Mouse (Mus musculus) kidney, postnatal 0 days (tissue): Measurements from ENCODE around the gene Gm20517. TPM values are rescaled to one million over a fixed set of nuclear protein-coding genes. Genes with fewer than 3 reads are reported as not detected.

Experiments used
- ATAC-seq: fragments of 200-750 bp; cut with Nextera tagmentation; replicated peaks from 2 replicates; pipeline ENCODE4 v1.8.0; 2017; ENCODE audit warnings: low read depth, moderate number of reproducible peaks, moderate TSS enrichment, moderate library complexity; ENCODE audit not compliant: low FRiP score
- DNase-seq: peaks from one replicate; pipeline ENCODE4 v3.0.0-alpha.2; 2016; ENCODE audit warnings: low spot score
- H3K27ac ChIP-seq: fragments of 300-500 bp; sonication (generic); 2 replicates; pipeline ENCODE4 v1.5.1; 2014; ENCODE audit warnings: mild to moderate bottlenecking
- H3K27me3 ChIP-seq: fragments of 300-500 bp; sonication (generic); 2 replicates; pipeline ENCODE4 v1.6.1; 2014; ENCODE audit warnings: low read length, mixed read lengths; ENCODE audit not compliant: insufficient read depth
- H3K36me3 ChIP-seq: fragments of 300-500 bp; sonication (generic); 2 replicates; pipeline ENCODE4 v1.6.1; 2014; ENCODE audit warnings: low read length, mixed read lengths; ENCODE audit not compliant: insufficient read depth
- H3K4me1 ChIP-seq: fragments of 300-500 bp; sonication (generic); replicated peaks from 2 replicates; pipeline ENCODE4 v1.6.1; 2014; ENCODE audit warnings: antibody characterized with exemption, low read length, mixed read lengths; ENCODE audit not compliant: insufficient read depth
- H3K4me2 ChIP-seq: fragments of 300-500 bp; sonication (generic); 2 replicates; pipeline ENCODE4 v1.6.1; 2014; ENCODE audit warnings: mild to moderate bottlenecking, low read length, moderate library complexity, mixed read lengths
- H3K4me3 ChIP-seq: fragments of 300-500 bp; sonication (generic); replicated peaks from 2 replicates; pipeline ENCODE4 v1.5.1; 2014; ENCODE audit warnings: low read depth, low read length
- H3K9ac ChIP-seq: fragments of 300-500 bp; sonication (generic); 2 replicates; pipeline ENCODE4 v1.6.1; 2014; ENCODE audit warnings: low read depth, low read length
- H3K9me3 ChIP-seq: fragments of 300-500 bp; sonication (generic); replicated peaks from 2 replicates; pipeline ENCODE4 v1.6.1; 2016; ENCODE audit warnings: low read length, inconsistent platforms, mixed read lengths
- CTCF ChIP-seq: IDR thresholded peaks from 2 replicates; pipeline ENCODE4 v1.5.1; 2016; ENCODE audit warnings: antibody characterized with exemption, low read depth, mild to moderate bottlenecking, moderate library complexity
- WGBS: fragments of 180-500 bp; shearing (Covaris S2); extraction: QIAGEN DNeasy Blood & Tissue Kit; methylation state at CpG from one replicate; pipeline ENCODE4 v1.1.7; 2014; 5-methylcytosine and 5-hydroxymethylcytosine counted together
- polyA plus RNA-seq: library from polyadenylated mRNA; unstranded; fragments of >200 nt; fragmentation: Nextera tagmentation; extraction: Ambion mirVana; gene quantifications from 2 replicates; pipeline ENCODE4 v1.2.1, GENCODE M21; 2015

The Gm20517 gene
- polyA plus RNA-seq, 1 experiment from 2014 or later: 1.8 TPM

- Histone ChIP-seq H3K9ac (no peak within 1 kb of the TSS), H3K27me3 (no peaks in the 10 kb centered on the region), H3K4me2 (no peak within 1 kb of the TSS), H3K4me1 (no peaks in the 10 kb centered on the region), H3K36me3 (no peaks in the 10 kb centered on the region), H3K27ac (no peak within 1 kb of the TSS), H3K9me3 (no peaks in the 10 kb centered on the region), H3K4me3 (no peak within 1 kb of the TSS)
- WGBS: 62% methylated on average over 11 of the region's 11 CpGs
- no peak for DNase-seq
- TF ChIP-seq CTCF: no peak
- no peak for ATAC-seq
Measured at GRCm38 (mm10) chr17:47726566-47726965, 115.2 kb downstream of the Gm20517 start, which contains the start of gene Pgc. Gene Pgc, plus strand, starts transcription at chr17:47726842.

DNA sequence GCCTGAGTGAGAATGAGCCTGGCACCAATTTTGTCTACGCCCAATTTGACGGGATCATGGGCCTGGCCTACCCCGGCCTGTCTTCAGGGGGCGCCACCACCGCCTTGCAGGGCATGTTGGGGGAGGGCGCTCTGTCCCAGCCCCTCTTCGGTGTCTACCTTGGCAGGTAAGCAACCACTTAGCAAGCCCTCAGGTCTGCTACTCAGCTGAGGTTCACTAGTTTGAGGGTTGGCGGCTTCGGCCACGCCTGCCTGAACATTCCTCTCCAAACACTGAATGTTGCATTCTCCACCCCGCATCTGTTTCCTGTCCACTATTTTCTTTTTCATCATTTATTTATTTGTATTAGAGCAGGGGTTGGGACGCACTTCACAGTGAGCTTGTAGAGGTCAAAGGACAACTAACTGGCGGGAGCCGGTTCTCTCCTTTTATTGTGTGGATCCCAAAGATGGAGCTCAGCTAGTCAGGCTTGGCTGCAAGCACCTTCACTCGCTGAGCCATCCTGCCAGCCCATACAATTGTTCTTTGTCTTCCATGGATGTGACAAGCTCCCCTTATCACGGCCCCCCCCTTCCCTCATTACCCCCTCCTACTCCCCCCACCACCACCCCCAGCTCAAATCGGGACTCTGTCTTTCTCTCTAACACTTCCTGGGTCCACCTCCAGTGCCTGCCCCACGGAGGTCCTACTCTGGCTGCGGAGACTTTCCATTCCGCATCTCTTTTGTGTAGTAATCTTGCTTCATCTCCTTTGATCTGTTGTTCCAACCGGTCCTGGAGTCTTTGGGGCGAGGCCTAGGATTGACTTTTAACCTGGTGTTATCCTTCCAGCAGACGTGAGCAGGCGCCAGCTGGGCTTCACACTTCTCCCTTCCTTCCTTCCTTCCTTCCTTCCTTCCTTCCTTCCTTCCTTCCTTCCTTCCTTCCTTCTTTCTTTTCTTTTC, 119.5 kb downstream of the Gm20517 start:
- Histone ChIP-seq H3K27me3 (no peaks in the 10 kb centered on the region), H3K9ac (no peak overlapping the region), H3K4me2 (no peak overlapping the region), H3K27ac (no peak overlapping the region), H3K9me3 (no peaks in the 10 kb centered on the region), H3K36me3 (no peaks in the 10 kb centered on the region), H3K4me1 (no peaks in the 10 kb centered on the region), H3K4me3 (no peak overlapping the region)
- DNase-seq: peak; percentile 61
- 44% methylated on average over 24 of the region's 24 CpGs for whole genome bisulfite sequencing
- TF ChIP-seq CTCF: peak; percentile 47
- peak; percentile 60 for ATAC-seq

Other genes with a start within 250 kb of the Gm20517 start
- gene Mrps10, start 242.7 kb upstream of the Gm20517 start, polyA plus RNA-seq: 84.4 and 86.9 TPM in 2 replicates
- 6.0 and 6.3 TPM in 2 replicates for gene Guca1b, start 226.2 kb upstream of the Gm20517 start, polyA plus RNA-seq
- 3.9 and 4.5 TPM in 2 replicates for gene Guca1a, start 211.0 kb upstream of the Gm20517 start, polyA plus RNA-seq
- 2.2 and 2.4 TPM in 2 replicates for gene AI661453, start 175.0 kb upstream of the Gm20517 start, polyA plus RNA-seq
- 0.45 and 0.47 TPM in 2 replicates for gene 1700001C19Rik, start 174.2 kb upstream of the Gm20517 start, polyA plus RNA-seq
- gene Taf8, start 109.3 kb upstream of the Gm20517 start, polyA plus RNA-seq: 21.4 and 24.9 TPM in 2 replicates
- gene Ccnd3, start 106.5 kb upstream of the Gm20517 start, polyA plus RNA-seq: 199 and 202 TPM in 2 replicates
- 14.7 and 15.7 TPM in 2 replicates for gene Bysl, start 97 bp upstream of the Gm20517 start, polyA plus RNA-seq
- 37.6 and 37.9 TPM in 2 replicates for gene Med20, start within 50 bp of the Gm20517 start, polyA plus RNA-seq
- gene Usp49, start 19.1 kb downstream of the Gm20517 start, polyA plus RNA-seq: 2.9 and 4.1 TPM in 2 replicates
- gene Tomm6, start 76.8 kb downstream of the Gm20517 start, polyA plus RNA-seq: 450 and 462 TPM in 2 replicates
- gene Frs3, start 77.4 kb downstream of the Gm20517 start, polyA plus RNA-seq: 6.8 and 8.3 TPM in 2 replicates
- gene Gm21981, start 82.9 kb downstream of the Gm20517 start, polyA plus RNA-seq: 0.25 and 0.36 TPM in 2 replicates
- 1.1 and 1.2 TPM in 2 replicates for gene Prickle4, start 83.1 kb downstream of the Gm20517 start, polyA plus RNA-seq
- gene Pgc, start 115.3 kb downstream of the Gm20517 start, polyA plus RNA-seq: 0.08 and 0.09 TPM in 2 replicates
- gene Tfeb, start 125.4 kb downstream of the Gm20517 start, polyA plus RNA-seq: 23.0 and 23.1 TPM in 2 replicates
- gene Mdfi, start 223.1 kb downstream of the Gm20517 start, polyA plus RNA-seq: 5.5 and 6.2 TPM in 2 replicates